Mouse (Mus musculus) erythroblast, embryonic 14.5 days (primary cell): ENCODE data around the gene Mroh3. TPM values are rescaled to one million over a fixed set of nuclear protein-coding genes. Genes with fewer than 3 reads are reported as not detected.

Experiments
- H3K27me3 ChIP-seq: 2 replicates; pipeline ENCODE4 v1.6.1; 2012; ENCODE audit warnings: inconsistent platforms; ENCODE audit not compliant: control insufficient read depth
- H3K36me3 ChIP-seq: 2 replicates; pipeline ENCODE4 v1.6.1; 2012; ENCODE audit warnings: mild to moderate bottlenecking, inconsistent platforms; ENCODE audit not compliant: control insufficient read depth
- H3K4me1 ChIP-seq: 2 replicates; pipeline ENCODE4 v1.6.1; 2012; ENCODE audit warnings: inconsistent platforms; ENCODE audit not compliant: control insufficient read depth
- H3K4me3 ChIP-seq: replicated peaks from 2 replicates; pipeline ENCODE3; 2012; ENCODE audit warnings: moderate library complexity, mild to moderate bottlenecking, inconsistent platforms
- H3K9me3 ChIP-seq: 2 replicates; pipeline ENCODE4 v1.6.1; 2012; ENCODE audit warnings: low read length, inconsistent platforms, mixed read lengths; ENCODE audit not compliant: control insufficient read depth
- GATA1 ChIP-seq: IDR thresholded peaks from 2 replicates; pipeline ENCODE4 v1.6.1; 2012; ENCODE audit warnings: low read length, inconsistent platforms, mixed read lengths
- TAL1 ChIP-seq: IDR thresholded peaks from 3 replicates; pipeline ENCODE4 v1.6.1; 2012; ENCODE audit warnings: low read length, inconsistent platforms, mixed read lengths
- polyA plus RNA-seq: library from polyadenylated mRNA; stranded (reverse); fragments of >175 nt; gene quantifications from 2 replicates; pipeline ENCODE4 v1.2.3, GENCODE M21; 2012

Gene Mroh3
- polyA plus RNA-seq, 1 experiment, result not detected

DNA sequence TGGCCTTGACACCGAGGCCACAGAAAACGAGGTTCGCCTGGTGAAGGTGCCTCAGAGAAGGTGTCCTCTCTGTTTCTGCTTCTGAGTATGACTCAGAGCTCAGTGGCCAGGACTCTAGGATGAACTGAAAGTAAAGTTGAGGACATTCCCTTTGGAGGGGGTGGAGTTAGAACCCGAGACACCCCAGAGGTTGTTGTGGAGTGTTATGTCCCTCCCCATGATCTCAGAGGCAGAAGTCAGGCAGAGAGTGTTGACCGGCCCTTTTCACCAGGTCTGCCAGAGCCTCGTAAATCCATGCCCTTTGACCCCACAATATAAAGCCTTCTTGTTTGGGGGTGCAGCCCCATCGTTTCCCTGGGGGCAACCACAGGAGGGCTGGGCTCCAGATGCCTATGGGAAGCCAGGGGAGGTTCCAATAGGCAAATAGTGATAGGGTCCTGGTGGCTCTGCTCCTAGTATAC is 75.5 kb downstream of the Mroh3 start:
- no peaks in the 10 kb centered on the region for H3K36me3 ChIP-seq
- H3K27me3 ChIP-seq, result peaks cover 8% of the 10 kb centered on the region
- TF ChIP-seq GATA1, result no peak
- no peak for TF ChIP-seq TAL1
- no peak overlapping the region for H3K4me3 ChIP-seq
- peaks cover 98% of the 10 kb centered on the region for H3K4me1 ChIP-seq
- no peaks in the 10 kb centered on the region for H3K9me3 ChIP-seq

DNA sequence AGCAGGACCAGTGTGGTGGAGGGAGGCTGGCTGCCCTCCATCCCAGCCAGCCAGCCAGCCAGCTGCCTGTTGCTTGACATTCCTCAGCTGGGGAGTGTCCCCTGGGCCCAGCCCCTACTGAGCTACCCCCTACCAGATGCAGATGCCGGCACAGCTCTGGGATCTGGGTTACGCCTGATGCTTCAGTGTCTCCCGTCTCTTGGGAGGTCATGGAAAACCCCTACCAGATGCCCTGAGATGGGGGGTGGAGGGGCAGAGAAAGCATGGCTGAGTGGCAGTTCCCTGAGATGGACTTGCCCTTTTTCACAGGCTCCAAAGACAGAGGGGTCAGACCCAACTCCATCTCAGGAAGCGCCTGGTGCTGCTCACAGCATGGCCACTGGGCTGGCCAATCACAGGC is 76.1 kb downstream of the Mroh3 start:
- TF ChIP-seq GATA1, result no peak
- no peak for TF ChIP-seq TAL1
- Histone ChIP-seq H3K27me3 (peaks cover 13% of the 10 kb centered on the region), H3K9me3 (no peaks in the 10 kb centered on the region), H3K4me1 (peaks cover 98% of the 10 kb centered on the region), H3K36me3 (no peaks in the 10 kb centered on the region), H3K4me3 (no peak overlapping the region)

DNA sequence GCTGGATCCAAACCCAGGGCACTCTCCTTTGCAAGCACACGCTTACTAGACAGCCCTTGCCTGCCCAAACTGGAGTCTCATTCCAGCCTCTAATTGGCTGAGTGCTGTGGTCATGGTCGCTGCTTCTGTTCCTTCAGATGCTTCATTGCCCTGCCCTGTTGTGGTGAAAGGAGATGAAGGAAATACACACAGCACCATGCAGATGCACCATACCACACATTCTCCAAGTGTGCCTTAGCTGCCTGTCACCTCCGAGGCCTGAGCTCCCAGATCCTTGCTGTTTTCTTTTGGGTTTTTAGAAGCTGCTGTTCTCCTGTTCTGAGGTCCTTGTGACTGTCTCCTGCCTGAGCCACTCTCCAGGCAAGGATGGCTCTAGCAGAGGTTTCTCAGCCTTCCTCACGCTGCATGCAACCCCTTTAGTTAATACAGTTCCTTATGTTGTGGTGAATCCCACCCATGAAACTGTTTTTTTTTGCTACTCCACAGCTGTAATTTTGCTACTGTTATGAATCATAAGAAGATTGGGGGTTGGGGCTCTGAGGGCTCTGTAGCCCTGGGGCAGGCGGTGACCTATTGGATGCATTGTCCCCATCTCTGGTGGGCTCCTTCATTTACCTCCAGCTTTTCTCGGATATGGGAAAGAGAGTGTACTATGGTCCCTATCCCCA is 76.7 kb downstream of the Mroh3 start:
- H3K4me1 ChIP-seq, result peaks cover 98% of the 10 kb centered on the region
- no peaks in the 10 kb centered on the region for H3K36me3 ChIP-seq
- peaks cover 19% of the 10 kb centered on the region for H3K27me3 ChIP-seq
- H3K4me3 ChIP-seq, result no peak overlapping the region
- no peak for TF ChIP-seq TAL1
- no peak for TF ChIP-seq GATA1
- no peaks in the 10 kb centered on the region for H3K9me3 ChIP-seq

DNA sequence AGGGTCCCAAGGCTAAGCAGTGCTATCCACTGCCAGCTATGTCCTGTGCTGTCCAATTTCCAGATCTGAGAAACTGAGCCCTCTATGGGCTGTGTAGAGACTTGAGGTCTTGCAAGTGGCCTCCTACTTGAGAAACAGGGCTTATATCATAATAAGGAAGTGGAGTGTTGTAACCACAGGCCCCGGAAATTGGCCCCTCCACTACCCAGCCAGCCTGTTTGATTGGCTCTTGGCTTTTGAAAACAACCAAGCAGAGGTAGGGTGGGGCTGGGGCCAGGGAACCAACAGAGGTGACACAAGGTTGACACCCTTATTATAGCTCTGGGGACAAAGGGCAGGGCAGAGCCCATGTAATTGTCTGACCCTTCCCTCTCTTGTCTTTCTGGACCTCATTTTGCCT is 77.6 kb downstream of the Mroh3 start:
- Histone ChIP-seq H3K4me1 (peaks cover 95% of the 10 kb centered on the region), H3K9me3 (no peaks in the 10 kb centered on the region), H3K4me3 (no peak overlapping the region), H3K36me3 (no peaks in the 10 kb centered on the region), H3K27me3 (peaks cover 26% of the 10 kb centered on the region)
- TF ChIP-seq TAL1 (no peak), GATA1 (no peak)

DNA sequence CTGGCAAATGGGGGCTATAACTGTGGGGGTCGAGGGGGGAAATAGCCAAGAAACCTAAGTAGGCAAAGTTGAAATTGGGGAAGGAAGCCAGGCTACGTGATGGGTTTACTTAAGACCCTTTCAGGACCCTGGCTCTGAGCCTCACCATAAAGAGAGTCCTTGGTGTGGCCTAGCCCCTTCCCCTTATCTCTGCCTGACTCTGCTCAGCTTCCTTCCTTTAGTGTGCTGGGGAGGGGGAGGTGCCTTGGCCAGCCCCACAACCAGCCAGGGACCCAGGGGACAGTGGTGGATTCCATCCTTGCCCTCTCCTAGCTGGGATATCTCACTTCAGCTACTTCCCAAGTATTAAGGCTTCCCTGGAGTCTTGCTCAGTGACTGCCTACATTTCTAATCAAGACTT is 78.1 kb downstream of the Mroh3 start:
- no peak overlapping the region for H3K4me3 ChIP-seq
- peaks cover 90% of the 10 kb centered on the region for H3K4me1 ChIP-seq
- H3K36me3 ChIP-seq, result no peaks in the 10 kb centered on the region
- no peaks in the 10 kb centered on the region for H3K9me3 ChIP-seq
- H3K27me3 ChIP-seq, result peaks cover 27% of the 10 kb centered on the region
- TF ChIP-seq TAL1 (no peak), GATA1 (no peak)

DNA sequence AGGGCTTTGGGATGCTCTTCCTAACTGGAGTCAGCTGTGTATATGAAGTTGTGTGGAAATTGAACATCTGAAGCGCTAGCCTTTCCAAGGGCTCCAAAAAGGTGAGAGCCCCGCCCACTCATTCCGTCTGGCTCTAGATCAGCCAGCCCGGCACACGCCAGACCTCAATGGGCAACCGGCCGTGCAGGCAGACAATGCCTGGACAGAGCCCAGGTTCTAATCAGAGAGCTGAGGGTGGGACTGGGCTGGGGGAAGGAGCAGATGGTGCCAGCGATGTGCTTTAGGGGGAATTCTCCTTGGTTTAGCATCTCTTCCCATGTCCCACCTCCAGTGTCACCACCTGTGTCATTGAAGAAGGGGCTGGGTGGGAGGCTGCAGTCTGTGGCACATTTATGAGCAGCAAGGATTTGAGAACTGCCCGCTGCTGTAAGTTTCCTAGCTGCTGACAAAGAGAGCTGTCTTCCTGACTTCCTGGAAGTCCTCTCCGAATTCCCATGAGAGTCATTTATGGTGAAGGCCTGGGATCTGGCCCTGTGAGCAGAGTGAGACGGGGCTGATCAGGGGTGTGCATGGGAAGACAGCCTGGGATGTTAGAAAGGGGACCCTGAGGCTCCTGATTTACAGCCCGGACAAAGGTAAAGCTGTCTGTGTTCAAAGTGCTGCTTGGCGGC is 78.9 kb downstream of the Mroh3 start:
- H3K4me1 ChIP-seq, result peaks cover 82% of the 10 kb centered on the region
- H3K36me3 ChIP-seq, result no peaks in the 10 kb centered on the region
- no peak overlapping the region for H3K4me3 ChIP-seq
- H3K9me3 ChIP-seq, result no peaks in the 10 kb centered on the region
- no peak for TF ChIP-seq GATA1
- no peak for TF ChIP-seq TAL1
- H3K27me3 ChIP-seq, result peaks cover 33% of the 10 kb centered on the region

DNA sequence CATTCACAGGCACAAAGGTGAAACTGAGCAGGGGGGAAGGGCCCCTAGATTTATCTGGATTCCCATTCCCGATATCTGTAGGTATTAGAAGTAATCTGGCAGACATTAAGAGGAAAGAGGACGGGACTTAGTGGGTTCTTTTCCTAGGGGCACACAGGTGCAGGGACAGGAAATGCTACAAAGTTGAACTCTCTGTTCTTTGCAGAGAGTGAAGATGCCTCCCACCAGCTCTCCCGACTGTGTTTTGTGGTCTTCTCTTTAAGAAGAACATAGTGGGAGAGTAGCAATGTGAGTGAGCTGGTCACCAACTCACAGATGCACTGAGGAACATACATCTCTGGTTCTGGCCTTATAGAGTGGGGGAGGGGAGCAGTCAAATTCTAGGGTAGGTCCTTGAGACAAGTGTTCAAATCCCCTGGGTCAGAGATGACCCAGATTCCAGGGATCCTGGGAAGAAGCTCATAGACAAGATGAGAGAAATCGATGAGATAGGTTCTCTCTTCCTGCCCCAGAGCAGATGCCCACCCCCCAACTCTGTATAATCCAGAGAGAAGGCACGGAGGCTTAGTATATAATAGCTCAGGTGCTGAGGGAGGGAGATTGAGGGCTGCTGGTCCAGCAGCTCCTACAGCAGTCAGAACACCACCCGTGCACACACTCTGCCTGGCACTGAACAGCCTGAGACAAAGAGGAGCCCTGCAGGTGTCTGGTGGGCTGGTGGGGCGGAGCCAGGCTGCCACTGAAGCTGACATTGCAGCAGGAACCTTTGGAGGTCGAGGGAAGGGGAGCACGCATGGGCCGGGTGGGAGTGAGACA is 80.0 kb downstream of the Mroh3 start:
- Histone ChIP-seq H3K4me3 (no peak overlapping the region), H3K36me3 (no peaks in the 10 kb centered on the region), H3K9me3 (no peaks in the 10 kb centered on the region), H3K4me1 (peaks cover 72% of the 10 kb centered on the region), H3K27me3 (peaks cover 33% of the 10 kb centered on the region)
- TF ChIP-seq GATA1, result no peak
- TF ChIP-seq TAL1, result no peak

Other genes with a start within 250 kb of the Mroh3 start
- gene Igfn1, start 206.5 kb downstream of the Mroh3 start, polyA plus RNA-seq, result not detected in 2 replicates
- gene Tmem9, start 204.7 kb downstream of the Mroh3 start, polyA plus RNA-seq, result 8.2 and 10.2 TPM in 2 replicates
- gene Ascl5, start 162.0 kb downstream of the Mroh3 start, polyA plus RNA-seq, result 0.07 TPM in 1 of 2 replicates, not detected in the other
- not detected in 2 replicates for gene Cacna1s, start 160.1 kb downstream of the Mroh3 start, polyA plus RNA-seq
- gene Kif21b, start 81.4 kb downstream of the Mroh3 start, polyA plus RNA-seq, result 0.03 and 0.15 TPM in 2 replicates
- gene Inava, start 21.4 kb upstream of the Mroh3 start, polyA plus RNA-seq, result not detected in 2 replicates
- 0.04 TPM in 1 of 2 replicates, not detected in the other for gene Gpr25, start 48.0 kb upstream of the Mroh3 start, polyA plus RNA-seq
- 0.76 and 1.1 TPM in 2 replicates for gene Camsap2, start 133.3 kb upstream of the Mroh3 start, polyA plus RNA-seq
- 0.07 and 0.09 TPM in 2 replicates for gene Ddx59, start 202.4 kb upstream of the Mroh3 start, polyA plus RNA-seq